Mouse (Mus musculus): ENCODE data around the gene Zfp146. TPM values are rescaled to one million over a fixed set of nuclear protein-coding genes. Genes with fewer than 3 reads are reported as not detected.
"Not testable (repeated sequence)": the region's sequence is repeated elsewhere in the genome, so short reads cannot be mapped to it uniquely, and the experiment has no call there.

Gene Zfp146
- 6.9 and 8.5 TPM in 2 replicates for polyA plus RNA-seq (2015; fragmentation: Nextera tagmentation; extraction: Ambion mirVana)

- Histone ChIP-seq H3K27me3 (no peaks in the 10 kb centered on the region), H3K4me3 (peak within 1 kb of the TSS; percentile 74), H3K9me3 (replicated peaks) (no peaks in the 10 kb centered on the region), H3K27ac (peak within 1 kb of the TSS; percentile 86), H3K4me1 (replicated peaks) (peaks cover 24% of the 10 kb centered on the region), H3K9ac (peak within 1 kb of the TSS; percentile 79), H3K36me3 (peaks cover 15% of the 10 kb centered on the region), H3K4me2 (peak within 1 kb of the TSS; percentile 73)
- under 1% methylated on average over 36 of the region's 36 CpGs for WGBS
- peak; percentile 94 for ATAC-seq (replicated peaks; ENCODE audit: insufficient number of reproducible peaks, insufficient read depth, low FRiP score, low read depth)
These were observed at the start of gene Zfp146 for GRCm38 (mm10) chr7:30169583-30170282. TSS of gene Zfp146 (minus strand) at chr7:30169750.

DNA sequence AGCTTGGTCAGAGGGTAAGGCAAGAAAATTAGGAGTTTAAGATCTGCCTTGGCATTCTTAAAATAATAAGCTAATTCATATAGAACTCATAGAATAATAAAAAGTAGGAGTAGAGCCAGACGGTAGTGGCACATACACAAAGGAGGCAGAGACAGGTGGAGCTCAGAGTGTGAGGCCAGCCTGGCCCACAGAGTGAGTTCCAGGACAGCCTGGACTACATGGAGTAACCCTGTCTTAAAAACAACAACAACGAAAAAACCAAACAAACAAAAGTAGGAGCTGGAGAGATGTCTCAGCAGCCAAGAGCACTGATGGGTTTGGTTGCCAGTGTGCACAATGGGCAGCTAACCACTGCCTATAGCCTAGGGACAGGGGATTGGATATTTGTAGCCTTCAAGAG is 47.7 kb upstream of the Zfp146 start:
- ATAC-seq (replicated peaks; ENCODE audit: insufficient number of reproducible peaks, insufficient read depth, low FRiP score, low read depth), result no peak
- Histone ChIP-seq H3K4me2 (no peak overlapping the region), H3K9ac (no peak overlapping the region), H3K9me3 (replicated peaks) (no peaks in the 10 kb centered on the region), H3K36me3 (no peaks in the 10 kb centered on the region), H3K27me3 (no peaks in the 10 kb centered on the region), H3K4me3 (no peak overlapping the region), H3K27ac (no peak overlapping the region), H3K4me1 (replicated peaks) (peaks cover 16% of the 10 kb centered on the region)
- 67% methylated on average over 2 of the region's 2 CpGs for WGBS

DNA sequence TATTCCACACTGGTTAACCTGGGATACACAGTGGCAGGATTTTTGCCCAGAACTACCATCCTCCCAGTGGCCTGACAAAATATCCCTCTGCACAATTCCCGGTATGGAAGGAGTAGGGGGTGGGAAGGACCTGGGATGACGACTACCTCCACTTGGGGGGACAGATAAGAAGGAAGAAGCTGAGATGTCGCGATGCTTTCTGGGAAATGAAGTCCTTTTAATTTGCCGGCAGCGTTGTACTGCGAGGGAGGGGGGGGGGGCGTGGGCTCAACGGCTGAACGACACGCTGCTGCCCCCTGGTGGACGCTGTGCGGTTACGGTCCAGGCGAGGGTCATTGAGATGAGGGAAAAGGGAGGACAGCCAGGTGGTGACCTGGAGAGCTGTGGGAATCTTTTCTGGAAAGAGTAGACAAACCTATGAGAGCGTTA is 47.2 kb upstream of the Zfp146 start:
- ATAC-seq (replicated peaks; ENCODE audit: insufficient number of reproducible peaks, insufficient read depth, low FRiP score, low read depth), result peak; percentile 56
- peak overlapping the region; percentile 50 for H3K4me2 ChIP-seq
- H3K4me3 ChIP-seq, result peak overlapping the region; percentile 28
- no peaks in the 10 kb centered on the region for H3K27me3 ChIP-seq
- H3K27ac ChIP-seq, result no peak overlapping the region
- H3K4me1 ChIP-seq (replicated peaks), result peaks cover 16% of the 10 kb centered on the region
- H3K9ac ChIP-seq, result no peak overlapping the region; the same call in 1 of the 2 replicates
- H3K9me3 ChIP-seq (replicated peaks), result no peaks in the 10 kb centered on the region
- whole genome bisulfite sequencing, result 2% methylated on average over 16 of the region's 16 CpGs
- H3K36me3 ChIP-seq, result no peaks in the 10 kb centered on the region

DNA sequence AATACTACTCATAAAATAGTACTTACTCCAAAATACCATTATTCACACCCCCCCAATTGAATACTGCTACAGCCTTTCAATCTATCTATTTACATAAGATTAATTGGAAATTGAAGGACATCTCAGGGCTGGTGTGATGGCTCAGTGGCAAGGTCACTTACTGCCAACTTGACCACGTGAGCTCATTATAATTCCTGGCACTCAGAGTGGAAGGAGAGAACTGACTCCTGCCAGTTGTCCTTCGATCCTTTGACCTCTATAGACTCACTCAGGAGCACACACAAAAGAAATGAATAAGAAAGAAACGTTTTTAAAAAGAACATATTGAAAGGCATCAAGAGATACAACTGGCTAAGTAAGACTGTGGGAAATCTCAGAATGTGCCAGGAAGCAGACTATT is 46.3 kb upstream of the Zfp146 start:
- H3K4me1 ChIP-seq (replicated peaks), result peaks cover 16% of the 10 kb centered on the region
- no peaks in the 10 kb centered on the region for H3K9me3 ChIP-seq (replicated peaks)
- H3K4me2 ChIP-seq, result no peak overlapping the region
- H3K4me3 ChIP-seq, result no peak overlapping the region
- 77% methylated on average over 3 of the region's 3 CpGs for WGBS
- H3K9ac ChIP-seq, result no peak overlapping the region
- H3K27ac ChIP-seq, result no peak overlapping the region
- no peak for ATAC-seq (replicated peaks; ENCODE audit: insufficient number of reproducible peaks, insufficient read depth, low FRiP score, low read depth)
- no peaks in the 10 kb centered on the region for H3K36me3 ChIP-seq
- no peaks in the 10 kb centered on the region for H3K27me3 ChIP-seq

- WGBS, result 72% methylated on average over 3 of the region's 3 CpGs
- Histone ChIP-seq H3K4me3 (no peak overlapping the region), H3K9ac (no peak overlapping the region), H3K27ac (no peak overlapping the region), H3K4me1 (replicated peaks) (peaks cover 7% of the 10 kb centered on the region; the same call in 1 of the 2 replicates), H3K27me3 (no peaks in the 10 kb centered on the region), H3K9me3 (replicated peaks) (no peaks in the 10 kb centered on the region), H3K4me2 (no peak overlapping the region), H3K36me3 (no peaks in the 10 kb centered on the region)
- no peak for ATAC-seq (replicated peaks; ENCODE audit: insufficient number of reproducible peaks, insufficient read depth, low FRiP score, low read depth)
These were observed 44.3 kb upstream of the Zfp146 start for GRCm38 (mm10) chr7:30213881-30214280.

DNA sequence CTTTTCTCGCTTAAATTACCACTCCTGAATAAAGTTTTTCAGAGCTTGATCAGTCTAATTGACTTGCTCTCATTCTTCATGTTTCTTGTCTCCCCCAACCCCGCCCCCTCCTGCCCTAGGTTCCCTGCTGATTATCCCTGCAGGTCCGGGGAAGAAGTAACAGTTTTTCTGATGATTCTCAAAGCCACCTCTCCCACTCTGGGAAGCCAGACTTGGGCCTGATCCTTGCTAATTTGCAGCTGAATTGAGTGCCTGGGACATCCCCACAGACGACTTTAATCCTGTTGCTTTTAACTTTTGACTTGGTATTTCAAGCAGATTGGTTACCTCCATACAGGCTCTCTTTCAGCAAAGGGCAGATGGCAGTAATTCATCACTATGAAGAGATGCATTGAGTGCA is 41.5 kb upstream of the Zfp146 start:
- no peak overlapping the region for H3K27ac ChIP-seq
- no peaks in the 10 kb centered on the region for H3K9me3 ChIP-seq (replicated peaks)
- no peak overlapping the region for H3K4me2 ChIP-seq
- H3K4me3 ChIP-seq, result no peak overlapping the region
- WGBS, result 39% methylated on average over 4 of the region's 4 CpGs
- H3K4me1 ChIP-seq (replicated peaks), result no peaks in the 10 kb centered on the region
- no peak overlapping the region for H3K9ac ChIP-seq
- no peak for ATAC-seq (replicated peaks; ENCODE audit: insufficient number of reproducible peaks, insufficient read depth, low FRiP score, low read depth)
- H3K27me3 ChIP-seq, result no peaks in the 10 kb centered on the region
- H3K36me3 ChIP-seq, result no peaks in the 10 kb centered on the region

DNA sequence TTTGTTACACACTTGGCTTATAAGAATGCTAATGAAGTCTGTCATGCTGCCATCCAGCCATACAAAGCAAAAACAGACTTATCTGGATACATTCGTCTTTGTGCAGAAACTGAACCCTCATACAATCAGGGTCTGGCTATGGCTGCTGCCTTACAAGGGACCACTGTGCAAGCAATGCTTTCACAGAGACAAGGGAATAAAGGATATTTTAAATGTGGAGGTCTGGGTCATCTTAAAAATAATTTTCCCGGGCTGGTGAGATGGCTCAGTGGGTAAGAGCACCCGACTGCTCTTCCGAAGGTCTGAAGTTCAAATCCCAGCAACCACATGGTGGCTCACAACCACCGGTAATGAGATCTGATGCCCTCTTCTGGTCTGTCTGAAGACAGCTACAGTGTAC is 36.8 kb upstream of the Zfp146 start:
- H3K4me2 ChIP-seq; H3K4me3 ChIP-seq; H3K9me3 ChIP-seq (replicated peaks); H3K27me3 ChIP-seq; H3K36me3 ChIP-seq; H3K9ac ChIP-seq; ATAC-seq (replicated peaks; ENCODE audit: insufficient number of reproducible peaks, insufficient read depth, low FRiP score, low read depth); H3K27ac ChIP-seq: not testable (repeated sequence)
- 55% methylated on average over 5 of the region's 5 CpGs for WGBS
- H3K4me1 ChIP-seq (replicated peaks), result peaks cover 12% of the 10 kb centered on the region; the same call in 1 of the 2 replicates

- Histone ChIP-seq H3K4me1 (replicated peaks) (peaks cover 12% of the 10 kb centered on the region; the same call in 1 of the 2 replicates), H3K27me3 (no peaks in the 10 kb centered on the region), H3K9ac (no peak overlapping the region), H3K27ac (no peak overlapping the region), H3K9me3 (replicated peaks) (no peaks in the 10 kb centered on the region), H3K36me3 (no peaks in the 10 kb centered on the region), H3K4me3 (no peak overlapping the region), H3K4me2 (no peak overlapping the region)
- 6% methylated on average over 2 of the region's 2 CpGs for WGBS
- ATAC-seq (replicated peaks; ENCODE audit: insufficient number of reproducible peaks, insufficient read depth, low FRiP score, low read depth), result no peak
These were observed 35.8 kb upstream of the Zfp146 start for GRCm38 (mm10) chr7:30205383-30205782.

DNA sequence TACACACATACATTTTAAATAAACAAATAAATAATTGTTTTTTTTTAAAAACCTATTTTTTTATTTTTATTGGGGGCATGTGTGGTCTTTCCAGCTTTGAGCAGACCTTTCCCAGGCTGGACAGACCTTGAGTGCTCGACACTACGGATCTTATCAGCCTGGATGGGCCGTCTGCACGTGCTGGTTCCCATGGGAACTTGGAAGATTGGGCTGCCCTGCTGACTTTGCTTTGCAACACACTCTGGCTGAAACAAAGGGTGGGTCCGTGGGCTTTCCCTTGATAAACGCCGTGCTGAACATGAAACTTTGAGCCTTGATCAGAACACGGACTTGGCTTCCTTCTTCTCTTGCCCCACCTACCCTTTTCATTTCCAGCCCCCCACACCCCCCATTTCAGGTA is 34.8 kb upstream of the Zfp146 start:
- WGBS, result 13% methylated on average over 8 of the region's 8 CpGs
- peak overlapping the region; percentile 22; the same call in 1 of the 2 replicates for H3K9ac ChIP-seq
- H3K4me2 ChIP-seq, result peak overlapping the region; percentile 8; the same call in 1 of the 2 replicates

GRCm38 (mm10) chr7:30202895-30203690 is 33.5 kb upstream of the Zfp146 start:
- Histone ChIP-seq H3K4me2 (no peak overlapping the region), H3K27ac (no peak overlapping the region), H3K27me3 (no peaks in the 10 kb centered on the region), H3K4me3 (no peak overlapping the region), H3K36me3 (no peaks in the 10 kb centered on the region), H3K9ac (no peak overlapping the region), H3K4me1 (replicated peaks) (peaks cover 15% of the 10 kb centered on the region), H3K9me3 (replicated peaks) (no peaks in the 10 kb centered on the region)
- WGBS, result 59% methylated on average over 11 of the region's 11 CpGs
- ATAC-seq (replicated peaks; ENCODE audit: insufficient number of reproducible peaks, insufficient read depth, low FRiP score, low read depth), result no peak

More for the DNA sequence above, 34.8 kb upstream of the Zfp146 start:
- peaks cover 12% of the 10 kb centered on the region; the same call in 1 of the 2 replicates for H3K4me1 ChIP-seq (replicated peaks)
- H3K4me3 ChIP-seq, result no peak overlapping the region
- no peak overlapping the region for H3K27ac ChIP-seq
- ATAC-seq (replicated peaks; ENCODE audit: insufficient number of reproducible peaks, insufficient read depth, low FRiP score, low read depth), result no peak
- no peaks in the 10 kb centered on the region for H3K9me3 ChIP-seq (replicated peaks)
- no peaks in the 10 kb centered on the region for H3K27me3 ChIP-seq
- no peaks in the 10 kb centered on the region for H3K36me3 ChIP-seq

DNA sequence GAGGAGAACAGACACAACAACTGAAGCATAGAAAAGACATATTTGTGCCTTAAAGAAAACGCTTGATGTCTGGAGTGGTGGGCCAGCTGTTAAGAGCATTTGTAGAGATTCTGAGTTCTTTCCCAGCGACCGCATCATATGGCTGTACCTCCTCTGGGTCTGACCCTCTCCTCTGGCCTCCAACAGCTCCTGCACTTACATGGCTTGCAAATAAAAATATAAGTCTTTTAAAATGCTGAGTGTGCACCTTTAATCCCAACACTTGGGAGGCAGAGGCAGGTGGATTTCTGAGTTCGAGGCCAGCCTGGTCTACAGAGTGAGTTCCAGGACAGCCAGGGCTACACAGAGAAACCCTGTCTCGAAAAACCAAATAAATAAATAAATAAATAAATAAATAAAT is 31.1 kb upstream of the Zfp146 start:
- H3K27me3 ChIP-seq; ATAC-seq (replicated peaks; ENCODE audit: insufficient number of reproducible peaks, insufficient read depth, low FRiP score, low read depth); H3K36me3 ChIP-seq; H3K4me3 ChIP-seq; H3K9ac ChIP-seq; H3K9me3 ChIP-seq (replicated peaks); H3K4me2 ChIP-seq; H3K27ac ChIP-seq: not testable (repeated sequence)
- 86% methylated on average over 5 of the region's 5 CpGs for WGBS
- peaks cover 17% of the 10 kb centered on the region for H3K4me1 ChIP-seq (replicated peaks)

Data from heart, embryonic 15.5 days (tissue).